Mouse (Mus musculus) CH12.LX (cell line): Measurements from ENCODE around the gene Pigk. TPM values are rescaled to one million over a fixed set of nuclear protein-coding genes. Genes with fewer than 3 reads are reported as not detected.

ENCODE experiments used
- DNase-seq: peaks from one replicate; pipeline ENCODE4 v3.0.0-alpha.2; 2013; ENCODE audit errors: extremely low read depth
- H3K27ac ChIP-seq: 2 replicates; pipeline ENCODE4 v1.5.1; 2012; ENCODE audit warnings: low read depth, mild to moderate bottlenecking, control low read depth, moderate library complexity; ENCODE audit not compliant: insufficient read depth
- H3K27me3 ChIP-seq: replicated peaks from 2 replicates; pipeline ENCODE3; 2012; ENCODE audit warnings: inconsistent platforms
- H3K36me3 ChIP-seq, 2 experiments: replicated peaks in 1 of 2; 2 replicates each; pipeline versions ENCODE3 to v1.6.1; 2012; ENCODE audit warnings: inconsistent platforms in 1 of 2, low read length in 1 of 2, mild to moderate bottlenecking in 1 of 2, mixed read lengths in 1 of 2, moderate library complexity in 1 of 2; ENCODE audit not compliant: control insufficient read depth in 1 of 2, insufficient read depth in 1 of 2
- H3K4me1 ChIP-seq, 2 experiments: 2 replicates each; pipeline ENCODE4 v1.6.1; 2012; ENCODE audit warnings: inconsistent platforms in 1 of 2, moderate library complexity in 1 of 2; ENCODE audit not compliant: insufficient read depth in 2 of 2, control insufficient read depth in 1 of 2
- H3K4me2 ChIP-seq: 2 replicates; pipeline ENCODE4 v1.6.1; 2012; ENCODE audit warnings: low read depth, mild to moderate bottlenecking, control low read depth; ENCODE audit not compliant: poor library complexity, insufficient read depth, severe bottlenecking
- H3K4me3 ChIP-seq, 3 experiments: fragments of 150-350 bp in 1 of 3; sonication (generic) in 1 of 3; replicated peaks in 1 of 3; 2 replicates each; pipeline versions ENCODE3 to v1.5.1; 2011 to 2012; ENCODE audit warnings: low read depth in 2 of 3, low read length in 2 of 3, mild to moderate bottlenecking in 2 of 3, moderate library complexity in 2 of 3, control low read depth in 1 of 3, improper control_type of control experiment in 1 of 3, inconsistent platforms in 1 of 3, mixed read lengths in 1 of 3; ENCODE audit not compliant: poor library complexity in 1 of 3
- H3K79me2 ChIP-seq: replicated peaks from 2 replicates; pipeline ENCODE4 v1.6.1; 2012; ENCODE audit warnings: mild to moderate bottlenecking, moderate library complexity; ENCODE audit not compliant: control insufficient read depth, poor library complexity, insufficient read depth, severe bottlenecking; ENCODE audit errors: extremely low read depth
- H3K9ac ChIP-seq: 2 replicates; pipeline ENCODE4 v1.6.1; 2012; ENCODE audit warnings: low read depth, mild to moderate bottlenecking, control low read depth, moderate library complexity; ENCODE audit not compliant: insufficient read depth
- H3K9me3 ChIP-seq: replicated peaks from 2 replicates; pipeline ENCODE3; 2012; ENCODE audit warnings: low read length, inconsistent platforms, mixed read lengths
- CHD1 ChIP-seq: IDR thresholded peaks from 2 replicates; pipeline ENCODE4 v1.6.1; 2012; ENCODE audit warnings: low read depth, low read length, improper control_type of control experiment, inconsistent platforms
- CTCF ChIP-seq, 2 experiments: IDR thresholded peaks in 1 of 2; conservative IDR thresholded peaks in 1 of 2; 2 replicates each; pipeline ENCODE4 v1.5.1; 2011 to 2012; ENCODE audit warnings: low read depth in 2 of 2, low read length in 2 of 2, improper control_type of control experiment in 1 of 2, inconsistent platforms in 1 of 2, mild to moderate bottlenecking in 1 of 2, moderate library complexity in 1 of 2
- ELF1 ChIP-seq: IDR thresholded peaks from 2 replicates; pipeline ENCODE4 v1.6.1; 2014; ENCODE audit warnings: low read depth, mild to moderate bottlenecking, inconsistent platforms, low read length, improper control_type of control experiment
- EP300 ChIP-seq: IDR thresholded peaks from 2 replicates; pipeline ENCODE4 v1.6.1; 2011; ENCODE audit warnings: low read length, improper control_type of control experiment
- GABPA ChIP-seq: IDR thresholded peaks from 2 replicates; pipeline ENCODE4 v1.6.1; 2012; ENCODE audit warnings: low read depth, low read length, improper control_type of control experiment, inconsistent platforms; ENCODE audit not compliant: insufficient replicate concordance
- HCFC1 ChIP-seq: IDR thresholded peaks from 2 replicates; pipeline ENCODE4 v1.6.1; 2012; ENCODE audit warnings: low read depth, mild to moderate bottlenecking, inconsistent platforms, low read length, improper control_type of control experiment
- IRF4 ChIP-seq: IDR thresholded peaks from 2 replicates; pipeline ENCODE4 v1.6.1; 2014; ENCODE audit warnings: low read depth, mild to moderate bottlenecking, inconsistent platforms, low read length, improper control_type of control experiment
- JUN ChIP-seq: IDR thresholded peaks from 2 replicates; pipeline ENCODE4 v1.6.1; 2011; ENCODE audit warnings: low read depth, mild to moderate bottlenecking, low read length, improper control_type of control experiment, moderate library complexity; ENCODE audit not compliant: insufficient read depth
- JUND ChIP-seq: conservative IDR thresholded peaks from 2 replicates; pipeline ENCODE4 v1.6.1; 2011; ENCODE audit warnings: low read depth, low read length, improper control_type of control experiment
- KAT2A ChIP-seq: IDR thresholded peaks from 2 replicates; pipeline ENCODE4 v1.6.1; 2012; ENCODE audit warnings: low read length, improper control_type of control experiment, inconsistent platforms; ENCODE audit not compliant: insufficient replicate concordance
- MAX ChIP-seq: IDR thresholded peaks from 2 replicates; pipeline ENCODE4 v1.6.1; 2011; ENCODE audit warnings: low read length, improper control_type of control experiment
- MEF2A ChIP-seq: IDR thresholded peaks from 2 replicates; pipeline ENCODE4 v1.6.1; 2014; ENCODE audit warnings: low read depth, mild to moderate bottlenecking, inconsistent platforms, low read length, improper control_type of control experiment, borderline replicate concordance
- MXI1 ChIP-seq: IDR thresholded peaks from 2 replicates; pipeline ENCODE4 v1.6.1; 2011; ENCODE audit warnings: mild to moderate bottlenecking, low read depth, low read length, improper control_type of control experiment
- MYC ChIP-seq: IDR thresholded peaks from 2 replicates; pipeline ENCODE4 v1.6.1; 2011; ENCODE audit warnings: low read depth, mild to moderate bottlenecking, improper control_type of control experiment, low read length
- NRF1 ChIP-seq: IDR thresholded peaks from 2 replicates; pipeline ENCODE4 v1.6.1; 2014; ENCODE audit warnings: low read depth, mild to moderate bottlenecking, inconsistent platforms, low read length, improper control_type of control experiment, moderate library complexity
- PAX5 ChIP-seq: IDR thresholded peaks from 2 replicates; pipeline ENCODE4 v1.6.1; 2012; ENCODE audit warnings: low read length, inconsistent platforms, mixed read lengths
- POLR2AphosphoS2 ChIP-seq: IDR thresholded peaks from 2 replicates; pipeline ENCODE4 v1.6.1; 2011; ENCODE audit warnings: low read depth, low read length, improper control_type of control experiment
- RAD21 ChIP-seq: IDR thresholded peaks from 2 replicates; pipeline ENCODE4 v1.6.1; 2011; ENCODE audit warnings: low read depth, mild to moderate bottlenecking, low read length, improper control_type of control experiment, moderate library complexity
- RCOR1 ChIP-seq: conservative IDR thresholded peaks from 2 replicates; pipeline ENCODE4 v1.6.1; 2012; ENCODE audit warnings: low read depth, mild to moderate bottlenecking, inconsistent platforms, low read length, improper control_type of control experiment
- SIN3A ChIP-seq: IDR thresholded peaks from 2 replicates; pipeline ENCODE4 v1.6.1; 2012; ENCODE audit warnings: low read length, improper control_type of control experiment, inconsistent platforms
- SMC3 ChIP-seq: IDR thresholded peaks from 2 replicates; pipeline ENCODE4 v1.6.1; 2011; ENCODE audit warnings: low read depth, low read length, improper control_type of control experiment
- TBP ChIP-seq: conservative IDR thresholded peaks from 2 replicates; pipeline ENCODE4 v1.6.1; 2011; ENCODE audit warnings: low read depth, low read length, improper control_type of control experiment
- TCF12 ChIP-seq: IDR thresholded peaks from 2 replicates; pipeline ENCODE4 v1.6.1; 2014; ENCODE audit warnings: low read depth, mild to moderate bottlenecking, inconsistent platforms, low read length, improper control_type of control experiment
- UBTF ChIP-seq: IDR thresholded peaks from 2 replicates; pipeline ENCODE4 v1.6.1; 2012; ENCODE audit warnings: low read depth, mild to moderate bottlenecking, inconsistent platforms, low read length, improper control_type of control experiment, moderate library complexity
- ZC3H11A ChIP-seq: IDR thresholded peaks from 2 replicates; pipeline ENCODE4 v1.6.1; 2012; ENCODE audit warnings: low read depth, mild to moderate bottlenecking, inconsistent platforms, low read length, improper control_type of control experiment
- ZNF384 ChIP-seq: IDR thresholded peaks from 2 replicates; pipeline ENCODE4 v1.6.1; 2012; ENCODE audit warnings: low read depth, low read length, improper control_type of control experiment, inconsistent platforms
- dilution Hi-C: fragments of 300-500 bp; cut with MboI; formaldehyde crosslinking; loops from 2 replicates; pipeline ENCODE4 v1.14.3; 2020; ENCODE audit warnings: low sequenced_read_pairs; ENCODE audit not compliant: extremely low pct_unique_long_range_greater_than_20kb, extremely low pct_ligation_motif_present
- in situ Hi-C: fragments of 300-500 bp; cut with MboI; formaldehyde crosslinking; loops from 3 replicates; pipeline ENCODE4 v1.14.3; 2019; ENCODE audit warnings: low sequenced_read_pairs, low pct_ligation_motif_present, low pct_unique_long_range_greater_than_20kb, mixed read lengths
- polyA plus RNA-seq: library from polyadenylated mRNA; unstranded; fragments of >175 nt; gene quantifications from 2 replicates; pipeline ENCODE4 v1.2.1, GENCODE M21; 2012; ENCODE audit warnings: low read depth; ENCODE audit not compliant: insufficient read length
- total RNA-seq, 2 experiments: library from RNA; depleted of rRNA; stranded (reverse); fragments of 300-350 nt in 1 of 2; fragments of >200 nt in 1 of 2; gene quantifications; 2 replicates each; pipeline ENCODE4 v1.2.3; 2012 to 2014

Pigk gene
- total and polyA plus RNA-seq, 3 experiments = 56.4 to 79.3 (median 67.5) TPM

GRCm38 (mm10) chr3:152843925-152844324 lies 130.0 kb downstream of the Pigk start:
- in situ Hi-C loops (no loop called here), dilution Hi-C loops (no loop called here)
- H3K79me2 ChIP-seq = no peaks in the 10 kb centered on the region
- no peaks in the 10 kb centered on the region for H3K4me1 ChIP-seq
- TF ChIP-seq TCF12 = no peak
- no peak for TF ChIP-seq IRF4
- no peak for TF ChIP-seq RCOR1
- no peak for TF ChIP-seq KAT2A
- TF ChIP-seq MXI1 = no peak
- no peak for TF ChIP-seq UBTF
- TF ChIP-seq MEF2A = no peak
- TF ChIP-seq MAX = no peak
- TF ChIP-seq JUND = no peak
- TF ChIP-seq TBP = no peak
- no peak for TF ChIP-seq CHD1
- TF ChIP-seq ELF1 = no peak
- no peak for TF ChIP-seq ZNF384
- no peak for TF ChIP-seq GABPA
- TF ChIP-seq RAD21 = no peak
- no peak for TF ChIP-seq SIN3A
- no peak for TF ChIP-seq PAX5
- no peak overlapping the region for H3K4me3 ChIP-seq
- H3K9me3 ChIP-seq = no peaks in the 10 kb centered on the region
- DNase-seq = no peak
- H3K9ac ChIP-seq = no peak overlapping the region
- no peak overlapping the region for H3K27ac ChIP-seq
- no peaks in the 10 kb centered on the region for H3K27me3 ChIP-seq
- no peaks in the 10 kb centered on the region for H3K36me3 ChIP-seq
- no peak overlapping the region for H3K4me2 ChIP-seq

DNA sequence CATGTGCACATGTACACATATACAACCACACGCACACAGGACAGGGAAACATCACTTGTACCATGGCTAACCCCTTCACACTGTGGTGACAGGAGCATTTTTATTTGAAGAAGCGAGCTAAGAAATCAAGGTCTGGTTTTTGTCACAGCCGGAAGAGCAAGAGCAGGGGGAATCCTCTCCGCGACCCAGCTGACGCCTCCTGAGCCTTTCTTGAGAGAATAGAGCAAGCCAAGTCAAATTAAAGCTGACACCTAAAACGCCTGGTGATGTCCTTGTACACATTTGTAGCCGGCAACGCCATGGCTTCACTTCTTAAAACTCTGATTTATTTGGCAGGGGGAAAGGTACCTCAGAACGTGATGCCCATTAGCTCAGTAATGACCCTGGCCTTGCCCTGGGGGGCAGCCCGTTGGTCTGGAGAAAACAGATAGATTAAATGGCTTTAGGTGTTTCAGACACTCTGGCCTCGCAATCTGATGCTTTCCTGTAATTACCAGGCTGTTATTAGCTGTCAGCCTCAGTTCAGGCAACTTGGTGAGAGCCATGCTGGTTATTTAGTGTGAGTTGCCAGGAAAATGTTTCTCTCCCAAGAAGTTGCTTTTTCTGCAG lies 141.2 kb downstream of the Pigk start:
- TF ChIP-seq RCOR1 (no peak), MYC (no peak), MAX (no peak), NRF1 (no peak), EP300 (no peak), RAD21 (no peak), POLR2AphosphoS2 (no peak), JUN (no peak), TBP (no peak), CTCF (conservative IDR thresholded peaks at IDR 0.05 in 1 of 2, IDR thresholded peaks at IDR 0.05 in 1 of 2; ENCODE audit: low read depth in 2 of 2, low read length in 2 of 2) (no peak), KAT2A (no peak), SMC3 (no peak), HCFC1 (no peak), ZC3H11A (no peak), JUND (no peak), SIN3A (no peak)
- in situ Hi-C loops = no loop called here

More for the DNA sequence above, 141.2 kb downstream of the Pigk start:
- Histone ChIP-seq H3K9me3 (peaks cover 3% of the 10 kb centered on the region), H3K9ac (no peak overlapping the region), H3K4me3 (no peak overlapping the region), H3K4me1 (peaks cover 5 to 23% of the 10 kb centered on the region in 2 experiments), H3K36me3 (no peaks in the 10 kb centered on the region), H3K79me2 (no peaks in the 10 kb centered on the region), H3K4me2 (no peak overlapping the region), H3K27me3 (no peaks in the 10 kb centered on the region), H3K27ac (no peak overlapping the region)
- dilution Hi-C loops = no loop called here
- DNase-seq = no peak
